Mouse (Mus musculus) testis, adult 2 months (tissue): ENCODE data around the gene Gm11099. TPM values are rescaled to one million over a fixed set of nuclear protein-coding genes. Genes with fewer than 3 reads are reported as not detected.

Source experiments
- H3K27ac ChIP-seq: fragments of 200-500 bp; 2 replicates; pipeline ENCODE4 v1.5.1; 2012; ENCODE audit warnings: low read depth, low read length; ENCODE audit not compliant: control insufficient read depth, insufficient read depth
- H3K27me3 ChIP-seq: fragments of 200-500 bp; 2 replicates; pipeline ENCODE4 v1.6.1; 2012; ENCODE audit warnings: mild to moderate bottlenecking, low read length, moderate library complexity; ENCODE audit not compliant: control insufficient read depth, insufficient read depth
- H3K36me3 ChIP-seq: fragments of 200-500 bp; 2 replicates; pipeline ENCODE4 v1.6.1; 2012; ENCODE audit warnings: mild to moderate bottlenecking, low read length; ENCODE audit not compliant: control insufficient read depth, insufficient read depth
- H3K4me1 ChIP-seq: fragments of 200-500 bp; 2 replicates; pipeline ENCODE4 v1.6.1; 2012; ENCODE audit warnings: low read length; ENCODE audit not compliant: control insufficient read depth, insufficient read depth
- H3K4me3 ChIP-seq: fragments of 200-500 bp; 2 replicates; pipeline ENCODE4 v1.5.1; 2012; ENCODE audit warnings: low read depth, mild to moderate bottlenecking, low read length, moderate library complexity, mixed read lengths; ENCODE audit not compliant: control insufficient read depth
- CTCF ChIP-seq: fragments of 200-500 bp; IDR thresholded peaks from 2 replicates; pipeline ENCODE4 v1.5.1; 2012; ENCODE audit warnings: low read depth, mild to moderate bottlenecking, inconsistent platforms, low read length, moderate library complexity; ENCODE audit not compliant: control insufficient read depth, insufficient read depth, insufficient replicate concordance
- POLR2A ChIP-seq: fragments of 200-500 bp; IDR thresholded peaks from 2 replicates; pipeline ENCODE4 v1.6.1; 2012; ENCODE audit warnings: low read depth, mild to moderate bottlenecking, inconsistent platforms, low read length, moderate library complexity; ENCODE audit not compliant: control insufficient read depth
- polyA plus RNA-seq: library from polyadenylated mRNA; depleted of rRNA; stranded (reverse); fragments of >200 nt; gene quantifications from 2 replicates; pipeline ENCODE4 v1.2.3, GENCODE M21; 2012

Gene Gm11099
- polyA plus RNA-seq, 1 experiment = not detected

DNA sequence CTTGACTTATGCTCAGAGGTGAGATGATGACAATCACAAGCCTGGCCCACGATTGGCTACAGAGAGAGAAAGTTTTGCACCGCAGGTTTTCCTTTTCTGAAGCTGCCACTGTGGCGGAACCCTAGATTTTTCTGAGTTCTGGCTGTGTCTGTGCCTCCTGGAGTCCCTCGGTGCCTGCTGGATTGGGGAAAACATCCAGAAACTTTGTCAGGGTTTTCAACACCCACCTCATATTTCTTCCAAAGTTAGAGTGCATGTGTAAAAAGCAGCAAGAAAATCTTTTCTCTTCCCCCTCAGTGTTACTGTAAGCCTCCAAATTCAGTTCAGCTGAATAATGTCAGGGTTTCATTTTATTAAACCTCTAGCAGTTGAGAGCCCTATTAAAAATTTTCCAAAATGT, 82.1 kb downstream of the Gm11099 start:
- no peak overlapping the region for H3K27ac ChIP-seq
- H3K4me1 ChIP-seq = no peaks in the 10 kb centered on the region
- H3K36me3 ChIP-seq = no peaks in the 10 kb centered on the region
- no peaks in the 10 kb centered on the region for H3K27me3 ChIP-seq
- TF ChIP-seq CTCF (no peak), POLR2A (no peak)
- H3K4me3 ChIP-seq = no peak overlapping the region

GRCm38 (mm10) chr2:58948796-58949195, 89.6 kb downstream of the Gm11099 start:
- H3K36me3 ChIP-seq = no peaks in the 10 kb centered on the region
- H3K4me3 ChIP-seq = no peak overlapping the region
- no peaks in the 10 kb centered on the region for H3K4me1 ChIP-seq
- no peak for TF ChIP-seq CTCF
- TF ChIP-seq POLR2A = no peak
- H3K27ac ChIP-seq = no peak overlapping the region
- no peaks in the 10 kb centered on the region for H3K27me3 ChIP-seq

DNA sequence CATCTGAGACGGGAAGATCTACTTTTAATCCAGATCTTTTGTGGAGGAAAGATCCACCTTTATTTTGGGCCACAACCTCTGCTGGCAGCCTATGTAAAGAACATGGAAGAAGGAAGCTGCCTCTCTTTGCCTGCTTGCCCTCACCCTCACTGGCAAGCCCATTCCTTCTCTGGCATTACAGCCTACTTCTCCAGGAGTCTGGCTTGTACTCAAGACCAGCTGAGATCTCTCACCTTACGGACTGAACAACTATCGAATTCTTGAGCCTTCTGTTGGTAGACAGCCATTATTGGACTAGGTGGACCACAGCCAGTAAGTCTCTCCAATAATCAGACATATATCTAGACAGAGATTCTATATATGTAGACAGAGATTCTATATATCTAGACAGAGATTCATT, 92.9 kb downstream of the Gm11099 start:
- Histone ChIP-seq H3K27me3 (no peaks in the 10 kb centered on the region), H3K4me3 (no peak overlapping the region), H3K4me1 (no peaks in the 10 kb centered on the region), H3K27ac (no peak overlapping the region), H3K36me3 (no peaks in the 10 kb centered on the region)
- TF ChIP-seq POLR2A = no peak
- TF ChIP-seq CTCF = no peak

DNA sequence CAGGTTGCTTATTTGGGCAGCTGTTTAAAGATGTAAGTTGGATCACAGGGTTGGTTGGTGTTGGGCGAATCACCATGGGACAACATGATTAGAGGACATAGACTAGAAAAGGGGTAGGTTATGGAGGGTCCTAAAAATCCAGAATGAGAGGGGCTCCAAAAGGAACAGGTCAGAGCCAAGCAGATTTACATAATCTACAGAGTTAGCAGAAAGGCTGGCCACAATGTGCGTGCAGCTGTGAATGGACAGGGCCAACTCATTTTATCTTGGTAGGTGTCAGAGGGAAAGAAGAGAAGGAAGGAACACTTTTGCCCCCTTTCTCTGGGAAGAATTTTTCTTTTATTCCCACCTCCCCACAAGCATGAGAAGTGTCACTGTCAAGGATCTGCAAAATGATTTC, 97.1 kb downstream of the Gm11099 start:
- no peaks in the 10 kb centered on the region for H3K27me3 ChIP-seq
- H3K4me1 ChIP-seq = no peaks in the 10 kb centered on the region
- H3K4me3 ChIP-seq = no peak overlapping the region
- TF ChIP-seq CTCF (no peak), POLR2A (no peak)
- no peak overlapping the region for H3K27ac ChIP-seq
- no peaks in the 10 kb centered on the region for H3K36me3 ChIP-seq

DNA sequence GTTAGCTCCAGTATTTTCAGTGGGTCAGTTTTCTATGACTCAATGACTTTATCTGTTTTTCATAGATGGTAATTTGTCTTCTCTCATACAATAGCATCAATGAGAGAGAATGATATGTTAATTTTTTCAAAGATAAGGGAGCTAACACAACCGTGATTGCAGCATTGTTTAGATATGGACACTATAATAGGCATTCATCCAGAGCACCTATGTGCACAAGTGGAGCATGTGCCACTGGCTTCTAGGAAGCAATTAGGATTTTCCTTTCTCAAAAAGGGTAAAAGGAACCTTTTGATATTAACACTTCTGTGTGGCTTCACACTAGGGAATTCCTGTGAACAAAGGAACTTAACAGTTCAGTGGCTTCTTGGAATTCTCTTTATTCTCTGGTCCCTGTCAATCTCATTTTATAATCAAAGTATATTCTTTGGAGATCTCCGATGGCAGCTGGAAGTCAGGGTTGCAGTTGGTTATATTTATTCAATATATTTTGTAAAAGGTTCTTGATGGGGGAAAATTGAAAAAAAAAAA, 97.6 kb downstream of the Gm11099 start:
- H3K36me3 ChIP-seq = no peaks in the 10 kb centered on the region
- no peaks in the 10 kb centered on the region for H3K4me1 ChIP-seq
- no peak overlapping the region for H3K27ac ChIP-seq
- no peaks in the 10 kb centered on the region for H3K27me3 ChIP-seq
- TF ChIP-seq CTCF (no peak), POLR2A (no peak)
- H3K4me3 ChIP-seq = no peak overlapping the region
